Mouse (Mus musculus) right cerebral cortex, adult 18-20 months (tissue): Measurements from ENCODE around the gene Dazap1.
"Not testable (repeated sequence)": the region's sequence is repeated elsewhere in the genome, so short reads cannot be mapped to it uniquely, and the experiment has no call there.

Experiments
- DNase-seq: peaks from one replicate; pipeline ENCODE4 v3.0.0; 2022; ENCODE audit warnings: mixed read lengths

Gene Dazap1

DNA sequence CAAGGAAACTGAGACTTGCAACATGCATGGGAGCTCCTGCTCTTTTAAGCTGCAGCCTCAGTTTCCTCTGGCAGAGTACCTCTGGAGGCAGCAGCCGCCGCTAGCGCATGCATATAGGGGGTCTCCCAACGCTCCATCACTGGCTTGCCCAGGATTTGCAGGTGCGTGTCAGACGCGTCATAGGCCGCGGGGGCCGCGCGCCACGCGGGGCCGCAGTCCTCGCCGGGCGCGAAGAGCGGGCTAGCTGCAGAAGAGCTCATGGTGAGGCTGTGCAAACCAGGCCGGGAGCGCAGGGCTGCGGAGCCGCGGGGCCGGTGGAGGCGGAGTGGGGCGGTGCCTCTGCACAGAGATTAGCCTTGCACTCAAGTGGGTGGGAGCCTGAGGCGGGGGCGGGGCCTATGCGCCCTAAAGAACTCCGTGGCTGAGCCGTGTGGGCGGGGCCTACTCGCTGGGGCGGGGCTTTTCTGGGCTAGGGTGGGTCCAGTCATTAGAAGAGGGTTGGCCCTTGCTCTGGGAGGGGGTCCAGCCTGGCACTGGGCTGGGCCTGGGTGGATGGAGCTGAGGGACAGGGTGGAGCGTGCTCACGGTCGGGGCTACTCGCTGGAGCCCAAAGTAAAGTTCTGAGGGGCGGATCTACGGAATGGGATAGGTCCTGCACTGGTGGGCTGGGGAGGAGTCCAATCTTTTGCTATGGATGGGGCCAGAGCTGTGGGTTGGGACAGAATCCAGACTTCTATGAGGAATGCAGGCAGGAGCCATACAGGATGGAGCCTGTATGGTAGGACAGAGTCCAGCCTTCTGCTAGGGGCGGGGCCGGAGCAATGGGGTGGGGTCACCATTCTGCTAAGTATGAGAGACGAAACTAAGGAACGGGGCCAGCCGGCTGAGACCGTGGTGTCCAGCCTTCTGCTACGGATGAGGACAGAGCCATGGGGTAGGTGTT lies at the start of gene Dazap1, which contains the start of gene Gamt:
Dazap1 (plus strand) TSS at position 845 of the 943 bp plus-strand sequence.
Gamt (minus strand) TSS at position 371 of the 943 bp plus-strand sequence.
- peak; percentile 93 for DNase-seq

DNA sequence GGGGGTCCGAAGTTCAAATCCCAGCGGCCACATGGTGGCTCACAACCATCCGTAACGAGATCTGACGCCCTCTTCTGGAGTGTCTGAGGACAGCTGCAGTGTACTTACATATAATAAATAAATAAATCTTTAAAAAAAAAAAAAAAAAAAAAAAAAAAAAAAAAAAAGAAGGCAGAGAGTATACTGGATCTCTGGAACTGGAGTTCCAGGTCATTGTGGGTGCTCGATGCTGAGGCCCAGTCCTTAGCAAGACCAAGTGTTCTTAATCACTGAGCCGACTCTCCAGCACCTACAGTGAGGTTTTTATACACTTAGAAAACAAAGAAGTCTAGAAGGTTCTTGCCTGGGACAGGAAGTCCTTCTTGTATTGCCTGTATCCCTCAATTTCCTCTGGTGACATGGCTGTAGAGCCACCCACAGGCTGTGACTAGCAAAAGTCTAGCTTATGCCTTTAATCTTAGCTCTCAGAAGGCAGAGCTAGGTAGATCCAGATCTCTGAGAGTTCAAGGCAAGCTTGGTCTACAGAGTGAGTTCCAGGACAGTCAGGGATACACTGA lies 49.7 kb upstream of the Dazap1 start:
- not testable (repeated sequence) for DNase-seq

DNA sequence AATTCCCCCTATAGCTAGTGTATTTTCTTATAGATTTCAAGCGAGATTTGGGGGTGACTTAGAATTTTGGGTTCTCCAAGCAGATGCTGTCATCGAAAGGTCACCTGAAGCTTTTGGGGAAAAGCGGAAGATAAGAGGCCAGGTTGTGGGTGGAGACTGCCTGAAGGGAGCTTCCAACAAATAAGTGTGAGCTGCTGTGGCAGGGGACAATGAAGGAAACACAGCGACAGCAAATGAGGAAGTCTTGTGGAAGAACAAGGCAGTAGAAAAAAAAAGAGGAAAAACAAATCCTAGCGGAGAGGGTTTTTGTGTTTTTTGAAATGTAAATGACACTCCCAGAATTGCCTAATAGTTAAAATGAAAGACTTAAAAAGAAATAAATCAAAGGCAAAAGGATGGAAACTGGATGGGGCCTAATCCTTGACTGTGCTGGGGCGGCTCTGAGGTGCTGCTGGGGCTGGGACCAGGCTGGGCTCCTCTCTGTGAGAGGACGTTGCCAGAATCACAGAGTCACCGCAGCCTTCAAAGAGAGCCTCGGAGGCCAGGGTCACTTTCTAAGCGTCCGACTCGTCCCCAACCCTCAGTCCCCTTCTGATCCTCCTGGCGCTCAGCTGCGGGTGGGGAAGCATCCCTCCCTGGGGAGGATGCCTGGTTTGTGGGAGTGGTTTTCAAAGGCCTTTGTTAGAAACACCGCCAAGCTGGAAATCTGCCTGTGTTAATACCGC lies 46.1 kb upstream of the Dazap1 start:
- no peak for DNase-seq

GRCm38 (mm10) chr10:80220676-80221075 lies 40.6 kb upstream of the Dazap1 start:
- no peak for DNase-seq

- not testable (repeated sequence) for DNase-seq
Observed at GRCm38 (mm10) chr10:80223137-80223536, 38.1 kb upstream of the Dazap1 start.

GRCm38 (mm10) chr10:80226071-80226415 lies 35.2 kb upstream of the Dazap1 start:
- DNase-seq = no peak

DNA sequence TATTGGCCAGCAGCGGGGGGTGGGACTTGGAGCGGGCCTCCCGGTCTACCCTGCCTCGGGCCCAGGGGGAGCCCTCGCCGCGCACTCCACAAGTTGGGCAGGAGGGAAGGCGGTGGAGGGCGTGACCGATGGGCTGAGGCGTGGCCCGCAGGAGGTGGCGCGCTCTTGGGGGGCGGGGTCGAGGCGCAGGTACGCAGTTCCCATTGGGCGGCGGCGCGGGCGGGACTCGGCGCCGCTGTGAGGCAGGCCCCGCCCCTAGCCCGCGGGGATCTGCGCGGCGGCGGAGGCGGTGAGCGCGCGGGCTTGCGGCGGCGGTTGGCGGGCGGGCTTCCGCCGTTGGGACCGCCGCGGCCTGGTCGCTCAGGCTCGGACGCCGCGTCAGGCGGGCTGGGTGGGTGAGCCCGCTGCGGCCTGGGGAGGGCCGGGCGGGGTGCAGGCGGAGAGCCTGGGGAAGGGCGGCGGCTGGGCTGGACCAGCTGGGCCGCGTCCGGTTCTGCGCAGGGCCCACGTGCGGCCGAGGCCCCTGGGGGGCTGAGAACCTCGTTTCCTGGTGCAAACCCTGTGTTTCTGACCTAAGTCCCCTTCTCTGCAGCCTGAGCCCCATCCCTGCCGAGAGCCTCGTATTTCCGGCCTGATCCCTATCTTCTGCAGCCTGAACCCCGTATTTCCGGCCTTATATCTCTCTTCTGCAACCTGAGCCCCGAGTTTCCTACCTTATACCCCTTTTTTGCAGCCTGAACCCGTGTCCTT lies 34.7 kb upstream of the Dazap1 start, which contains the start of gene Mum1:
Mum1 (plus strand) TSS at position 19 of the 750 bp plus-strand sequence.
- DNase-seq = peak; percentile 100

GRCm38 (mm10) chr10:80227166-80227539 lies 34.1 kb upstream of the Dazap1 start:
- DNase-seq = no peak

- DNase-seq = no peak
Observed at GRCm38 (mm10) chr10:80227877-80228775, 33.2 kb upstream of the Dazap1 start.

GRCm38 (mm10) chr10:80236145-80236825 lies 25.0 kb upstream of the Dazap1 start:
- DNase-seq = no peak

DNA sequence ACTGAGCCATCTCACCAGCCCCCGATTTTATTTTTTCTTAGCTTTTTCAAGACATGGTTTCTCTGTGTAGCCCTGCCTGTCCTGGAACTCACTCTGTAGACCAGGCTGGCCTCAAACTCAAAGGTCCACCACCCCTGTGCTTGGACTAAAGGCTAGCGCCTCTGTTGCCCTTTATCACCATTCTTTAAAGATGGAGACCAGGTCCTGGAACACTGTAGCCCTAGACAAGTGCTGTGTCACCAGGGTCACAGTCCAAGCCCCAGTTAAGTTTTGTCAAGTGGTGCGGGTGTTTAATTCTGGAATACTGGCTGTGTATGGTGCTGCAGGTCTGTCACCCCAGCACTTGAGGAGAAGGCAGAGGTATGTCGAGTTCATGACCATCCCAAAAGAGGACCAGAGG lies 24.3 kb upstream of the Dazap1 start:
- DNase-seq = no peak

DNA sequence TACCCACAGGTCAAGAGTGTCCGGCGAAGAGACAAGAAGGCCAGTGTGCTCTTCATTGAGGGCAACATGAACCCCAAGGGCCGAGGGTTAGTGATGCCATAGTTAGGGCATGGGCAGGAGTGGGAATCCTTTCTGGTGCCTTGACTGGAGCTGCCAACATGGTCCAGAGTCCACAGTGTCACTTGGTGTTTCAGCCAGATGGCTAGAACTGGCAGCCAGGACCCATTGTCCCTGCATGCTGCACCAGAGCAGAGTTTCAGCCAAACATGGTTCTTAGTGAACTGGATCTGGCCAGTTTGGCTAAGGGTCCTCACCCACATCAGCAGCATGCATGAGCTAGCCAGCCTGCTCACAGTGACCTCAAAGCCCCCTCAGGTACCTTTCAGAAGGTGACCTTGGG lies 23.0 kb upstream of the Dazap1 start:
- DNase-seq = no peak

DNA sequence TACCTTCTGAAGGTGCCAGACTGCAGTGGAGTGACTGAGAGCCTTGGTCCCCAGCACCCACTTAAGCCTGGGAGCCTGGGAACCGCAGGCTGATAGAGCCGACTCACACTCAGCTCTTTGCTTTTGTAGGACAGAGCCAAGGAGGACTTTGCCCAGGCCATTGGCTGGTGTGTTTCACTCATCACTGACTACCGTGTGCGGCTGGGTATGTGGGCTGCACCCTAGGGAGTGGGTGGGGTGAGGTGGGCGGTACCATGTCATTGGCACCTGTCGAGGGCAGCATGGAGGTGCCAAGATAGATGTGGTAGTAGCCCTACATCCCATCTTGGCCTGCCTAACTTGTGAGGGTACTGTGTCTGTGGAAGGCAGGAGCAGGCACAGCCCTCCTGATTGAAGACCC lies 21.5 kb upstream of the Dazap1 start:
- DNase-seq = no peak

- DNase-seq = no peak
Observed at GRCm38 (mm10) chr10:80242088-80242487, 19.2 kb upstream of the Dazap1 start.

DNA sequence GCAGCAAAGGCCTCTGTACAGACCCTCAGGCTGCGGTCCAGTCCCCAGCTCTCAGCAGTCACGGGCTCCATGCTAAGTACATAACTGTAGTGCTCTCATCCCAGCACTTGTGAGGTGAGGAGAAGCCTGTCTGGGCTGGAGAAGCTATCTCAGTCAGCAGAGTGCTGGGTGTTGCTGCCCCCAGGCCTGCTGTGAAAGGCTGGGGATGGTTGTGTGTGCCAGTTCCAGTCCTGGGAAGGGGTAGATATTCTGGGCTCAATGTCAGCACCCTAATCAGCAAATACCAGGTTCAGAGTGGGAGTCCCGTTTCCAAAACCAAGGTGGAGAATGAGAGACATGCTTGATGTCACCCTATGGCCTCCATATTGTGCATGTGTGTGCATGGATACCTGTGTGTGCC lies 18.7 kb upstream of the Dazap1 start:
- DNase-seq = no peak

- no peak for DNase-seq
Observed at GRCm38 (mm10) chr10:80244791-80245399, 16.4 kb upstream of the Dazap1 start.

- DNase-seq = peak; percentile 82
Observed at GRCm38 (mm10) chr10:80245600-80245999, 15.7 kb upstream of the Dazap1 start.

DNA sequence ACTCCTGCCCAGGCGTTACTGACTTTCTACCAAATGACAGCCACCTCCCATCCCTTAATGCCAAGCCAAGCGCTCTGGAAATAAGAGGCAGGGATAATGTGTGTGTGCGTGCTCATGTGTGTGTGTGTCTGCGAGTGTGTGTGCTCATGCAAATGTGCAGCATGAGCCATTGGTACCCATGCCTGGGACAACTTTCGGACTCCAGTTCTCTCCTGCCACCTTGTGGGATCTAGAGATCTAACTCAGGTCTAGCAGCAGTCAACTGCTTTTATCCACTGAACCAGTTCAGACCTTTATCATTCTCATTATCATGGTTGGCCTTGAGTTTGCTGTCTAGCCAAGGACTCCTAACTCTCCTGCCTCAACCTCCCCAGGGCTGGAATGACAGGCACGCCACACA lies 13.4 kb upstream of the Dazap1 start:
- DNase-seq = no peak

GRCm38 (mm10) chr10:80248437-80248836 lies 12.8 kb upstream of the Dazap1 start:
- not testable (repeated sequence) for DNase-seq

- DNase-seq = peak; percentile 92
Observed at GRCm38 (mm10) chr10:80248971-80249640, 12.2 kb upstream of the Dazap1 start, which contains the start of gene Ndufs7. TSS of gene Ndufs7 (plus strand) at chr10:80249121.
